Mouse (Mus musculus) brain, embryonic 18.5 days (tissue): ENCODE measurements around the gene Aurkb.

Experiments
- DNase-seq: peaks from one replicate; pipeline ENCODE4 v3.0.0-alpha.2; 2012; ENCODE audit warnings: low read depth, low spot score

The Aurkb gene

DNA sequence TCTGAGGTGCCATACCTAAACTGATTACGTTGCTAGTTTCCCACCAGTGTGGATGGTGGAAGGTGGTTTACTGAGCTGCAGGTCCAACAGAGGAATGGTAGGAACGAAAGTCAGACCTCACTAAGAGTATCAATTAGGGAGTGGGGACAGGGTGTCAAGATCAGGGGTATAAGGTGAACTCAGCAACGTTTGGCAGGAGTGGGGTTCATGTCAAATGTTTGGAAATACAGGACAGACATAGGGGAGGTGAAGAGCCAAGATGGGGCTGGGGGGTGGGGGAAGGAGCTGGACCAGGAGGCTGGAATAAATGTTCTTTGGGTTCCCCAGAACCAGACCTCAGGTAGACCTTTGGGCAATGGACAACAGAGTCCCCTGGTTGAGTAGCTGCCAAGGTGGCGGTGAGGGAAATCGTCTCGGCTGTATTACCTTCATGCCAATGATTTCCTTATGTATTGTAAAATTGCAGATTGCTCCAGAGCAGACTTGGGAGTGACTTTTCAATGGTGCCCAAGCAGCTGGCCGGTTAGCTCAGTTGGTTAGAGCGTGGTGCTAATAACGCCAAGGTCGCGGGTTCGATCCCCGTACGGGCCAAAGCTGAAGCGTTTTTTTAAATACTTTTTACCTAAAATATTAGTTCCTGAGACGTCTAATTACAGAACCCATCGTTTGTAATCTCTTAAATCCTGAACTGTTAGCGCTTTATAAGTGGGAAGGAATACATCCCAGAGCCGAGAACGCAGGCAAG is 8.8 kb upstream of the Aurkb start:
- DNase-seq = no peak

DNA sequence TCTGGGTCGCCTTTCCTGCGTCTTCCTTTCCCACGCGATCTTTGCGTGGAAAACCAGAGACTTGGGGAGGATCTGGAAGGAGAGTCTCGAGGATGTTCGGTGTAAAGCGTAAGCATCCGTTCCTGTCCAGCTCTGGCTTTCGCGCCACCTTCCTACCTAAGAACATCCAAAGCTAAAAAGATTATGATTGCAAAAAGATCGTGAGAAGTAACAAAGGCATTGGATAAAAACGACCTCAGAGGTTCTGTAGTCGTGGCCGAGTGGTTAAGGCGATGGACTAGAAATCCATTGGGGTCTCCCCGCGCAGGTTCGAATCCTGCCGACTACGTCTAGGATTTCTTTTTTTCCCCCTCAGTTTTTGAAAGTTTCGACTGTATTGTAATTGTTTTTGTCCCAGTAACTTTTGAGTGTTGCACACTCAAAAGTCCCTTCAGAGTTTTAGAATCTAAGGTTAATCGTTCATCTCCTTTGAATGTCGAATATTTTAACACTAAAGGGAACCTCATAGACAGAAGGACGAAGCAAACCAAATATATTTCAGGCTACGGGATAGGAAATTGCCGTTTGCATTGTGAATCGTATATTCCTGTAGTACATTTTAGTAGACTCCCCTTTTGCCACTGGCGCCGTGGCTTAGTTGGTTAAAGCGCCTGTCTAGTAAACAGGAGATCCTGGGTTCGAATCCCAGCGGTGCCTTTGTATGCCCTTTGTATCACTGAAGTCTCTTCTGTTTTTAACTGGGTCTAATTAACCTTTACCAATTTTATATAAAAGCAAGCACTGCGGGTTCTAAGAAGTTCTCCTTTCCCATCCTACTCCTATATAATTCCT is 8.0 kb upstream of the Aurkb start:
- DNase-seq = peak; percentile 77

DNA sequence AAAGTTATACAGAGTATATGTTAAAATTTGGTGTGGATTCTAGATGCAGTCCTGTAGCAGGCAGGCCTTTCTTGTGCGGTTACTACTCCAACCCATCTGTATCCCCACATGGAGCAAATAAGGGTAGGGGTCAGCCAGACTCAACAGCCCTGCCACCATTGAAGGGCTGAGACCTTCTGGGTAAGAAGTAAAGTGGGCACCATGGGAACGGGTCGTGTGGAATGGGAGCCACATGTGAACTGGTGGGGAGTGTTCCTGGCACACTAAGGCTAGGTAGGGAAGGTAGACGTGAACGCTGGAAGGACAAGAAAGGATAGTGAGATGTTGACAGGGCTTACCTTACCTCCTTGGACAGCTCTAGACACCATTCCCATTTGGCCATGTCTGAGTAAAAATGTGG is 7.3 kb upstream of the Aurkb start:
- no peak for DNase-seq

DNA sequence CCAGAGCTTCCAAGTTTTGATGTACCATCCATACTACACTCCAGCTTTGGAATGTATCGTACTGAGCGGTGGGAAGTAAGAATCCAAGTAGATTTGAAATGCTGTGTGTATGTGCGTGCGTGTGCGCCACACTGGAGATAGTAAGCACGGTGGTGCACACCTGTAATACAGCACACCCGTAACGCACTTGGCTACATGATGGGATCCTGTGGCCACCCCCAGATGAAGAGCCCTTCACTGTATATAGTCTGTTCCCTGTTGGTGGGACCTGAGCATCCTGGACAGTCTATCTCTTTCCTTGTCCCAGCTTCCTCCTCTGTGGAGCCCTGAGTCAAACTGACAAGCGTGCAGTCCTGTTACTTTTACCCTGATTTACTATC is 938 bp downstream of the Aurkb start:
- DNase-seq = no peak

DNA sequence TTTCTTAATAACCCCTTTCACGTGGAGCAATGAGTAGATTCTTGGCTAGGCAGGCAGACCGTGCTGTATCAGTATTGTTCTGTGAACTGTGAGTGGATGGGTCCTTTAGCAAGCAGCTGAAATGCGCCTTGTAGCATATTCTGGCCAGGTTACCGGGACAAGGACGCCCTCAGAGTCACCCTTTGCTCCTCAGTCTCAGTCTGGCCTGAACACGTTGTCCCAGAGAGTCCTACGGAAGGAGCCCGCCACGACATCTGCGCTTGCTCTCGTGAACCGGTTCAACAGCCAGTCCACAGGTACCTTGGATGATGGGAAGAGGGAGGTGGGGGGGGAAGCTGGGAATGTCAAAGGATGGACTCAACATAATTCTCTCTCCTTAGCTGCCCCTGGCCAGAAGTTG is 2.1 kb downstream of the Aurkb start:
- DNase-seq = no peak

DNA sequence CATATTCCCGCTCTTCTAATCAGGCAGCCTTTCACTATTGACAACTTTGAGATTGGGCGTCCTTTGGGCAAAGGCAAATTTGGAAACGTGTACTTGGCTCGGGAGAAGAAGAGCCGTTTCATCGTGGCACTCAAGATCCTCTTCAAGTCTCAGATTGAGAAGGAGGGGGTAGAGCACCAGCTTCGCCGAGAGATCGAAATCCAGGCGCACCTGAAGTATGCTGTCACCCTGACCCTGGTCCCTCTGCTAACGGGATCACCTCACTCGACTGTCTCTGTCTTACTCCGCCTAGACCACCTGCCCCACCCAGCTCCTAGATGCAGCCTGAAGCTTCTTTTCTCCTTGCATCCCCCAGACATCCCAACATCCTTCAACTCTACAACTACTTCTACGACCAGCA is 2.7 kb downstream of the Aurkb start:
- no peak for DNase-seq

DNA sequence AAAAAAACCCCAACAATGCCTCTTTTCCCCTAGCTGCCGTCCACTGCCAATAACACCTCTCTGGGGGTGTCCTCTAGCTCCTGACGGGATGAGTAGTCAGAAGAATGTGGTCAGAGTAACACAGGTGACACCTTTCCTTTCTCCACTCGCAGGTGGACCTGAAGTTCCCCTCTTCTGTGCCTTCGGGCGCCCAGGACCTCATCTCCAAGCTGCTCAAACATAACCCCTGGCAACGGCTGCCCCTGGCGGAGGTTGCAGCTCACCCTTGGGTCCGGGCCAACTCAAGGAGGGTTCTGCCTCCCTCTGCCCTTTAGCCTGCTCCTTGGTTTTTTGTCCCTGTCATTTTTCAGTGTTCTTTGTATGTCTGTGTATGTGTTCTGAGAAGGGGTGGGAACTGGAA is 5.3 kb downstream of the Aurkb start:
- no peak for DNase-seq

DNA sequence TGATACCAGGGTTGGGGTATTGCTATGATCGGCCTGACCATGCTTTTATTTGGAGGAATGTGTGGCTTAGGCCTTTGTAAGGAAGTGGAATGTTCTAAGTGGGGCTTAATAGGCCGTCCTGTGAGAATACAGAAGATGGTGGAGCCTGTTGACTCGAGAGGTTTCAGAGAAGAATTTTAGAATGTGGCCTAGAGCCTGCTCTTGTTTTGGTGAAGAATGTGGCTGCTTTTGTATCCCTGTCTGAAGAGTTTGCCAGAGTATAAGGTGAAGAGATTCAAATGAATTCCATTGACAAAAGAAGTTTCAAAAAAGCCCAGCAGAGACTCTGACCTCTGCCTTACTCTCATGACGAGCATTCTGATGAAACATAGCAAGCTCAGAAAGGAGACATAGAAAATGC is 6.3 kb downstream of the Aurkb start:
- DNase-seq = no peak

DNA sequence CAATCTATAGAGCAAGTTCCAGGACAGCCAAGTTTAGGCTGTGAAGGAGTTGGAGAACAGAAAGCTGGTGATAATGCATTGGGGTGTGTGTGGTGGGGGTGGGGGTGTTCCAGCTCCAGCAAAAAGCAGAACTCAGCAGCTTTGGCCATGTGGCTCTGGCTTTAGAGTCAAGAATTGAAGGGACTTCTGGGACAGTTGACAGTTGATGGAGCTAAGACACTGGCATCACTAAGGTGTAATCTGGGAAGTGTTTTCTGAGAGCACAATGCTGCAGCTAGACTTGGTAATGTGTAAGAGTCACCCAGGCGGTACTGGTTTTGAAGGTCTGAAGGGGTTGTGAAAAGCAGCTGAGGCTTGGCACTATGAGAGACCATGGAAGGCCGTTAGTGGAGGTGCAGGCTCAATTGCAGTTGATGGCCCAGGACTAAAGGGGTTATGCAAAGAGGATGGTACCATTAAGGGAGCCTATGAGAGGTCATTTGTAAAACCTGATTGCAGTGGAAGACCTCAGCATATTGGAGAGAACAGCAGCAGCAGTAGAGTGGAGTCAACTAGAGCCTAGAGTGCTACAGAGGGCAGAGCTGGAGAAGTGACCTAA is 7.5 kb downstream of the Aurkb start:
- no peak for DNase-seq

DNA sequence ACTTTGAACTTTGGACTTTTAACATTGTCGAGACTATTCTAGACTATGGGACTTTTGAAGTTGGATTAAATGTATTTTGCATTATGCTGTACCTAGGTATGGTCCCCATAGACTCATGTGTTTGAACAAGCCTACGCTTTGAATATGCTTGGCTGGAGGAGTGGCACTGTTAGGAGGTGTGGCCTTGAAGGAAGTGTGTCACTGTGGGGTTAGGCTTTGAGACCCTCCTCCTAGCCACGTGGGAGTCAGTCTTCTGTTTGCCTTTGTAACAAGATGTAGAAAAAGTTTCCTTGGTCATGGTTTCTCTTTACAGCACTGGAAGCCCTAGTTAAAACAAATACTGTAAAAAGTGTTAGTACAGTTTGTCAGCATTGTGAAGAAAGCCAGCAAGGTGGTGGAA is 8.4 kb downstream of the Aurkb start:
- DNase-seq = no peak

DNA sequence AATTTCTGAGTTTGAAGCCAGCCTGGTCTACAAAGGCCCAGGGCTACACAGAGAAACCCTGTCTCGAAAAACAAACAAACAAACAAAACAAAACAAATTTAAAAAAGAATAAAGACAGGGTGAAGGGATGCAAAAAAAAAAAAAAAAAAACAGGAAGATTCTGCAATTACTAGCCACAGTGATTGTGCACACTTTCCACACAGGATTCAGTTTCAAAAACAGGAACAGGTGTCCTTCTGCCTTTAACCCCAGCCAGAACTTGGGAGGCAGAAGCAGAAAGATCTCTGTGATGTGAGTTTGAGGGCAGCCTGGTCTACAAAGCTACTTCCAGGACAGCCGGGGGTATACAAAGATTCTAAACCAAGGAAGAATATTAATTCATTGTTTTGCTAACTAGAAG is 12.8 kb downstream of the Aurkb start:
- DNase-seq = no peak

DNA sequence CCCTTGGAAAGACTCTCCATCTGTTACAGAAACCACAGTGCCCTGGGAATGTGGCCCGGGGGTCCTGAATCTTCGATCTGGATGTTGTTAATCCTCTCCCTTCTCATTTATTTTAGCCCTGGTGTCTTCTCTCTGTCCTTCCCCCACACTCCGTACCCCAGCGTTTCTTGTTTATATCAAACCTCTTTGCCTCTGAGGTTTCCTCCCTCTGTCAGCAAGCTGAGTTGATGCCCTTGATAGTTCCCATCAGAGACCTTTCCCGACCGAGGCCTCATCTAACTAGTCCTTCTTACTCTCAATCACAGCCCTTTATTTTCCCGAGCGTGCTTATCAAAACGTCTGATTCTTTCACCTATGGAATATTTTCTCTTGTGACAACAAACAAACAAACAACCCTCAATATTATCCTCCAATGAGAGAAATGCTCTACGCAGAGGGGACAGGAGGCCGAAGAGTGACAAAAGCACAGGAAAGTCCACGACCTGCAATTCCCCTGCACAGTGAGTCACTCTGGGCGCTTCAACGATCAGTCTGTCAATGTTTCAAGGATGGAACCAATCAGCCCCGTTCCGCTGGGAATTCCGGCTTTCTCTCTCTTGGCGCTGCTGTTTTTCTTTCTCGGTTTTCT is 13.4 kb downstream of the Aurkb start:
- DNase-seq = no peak

DNA sequence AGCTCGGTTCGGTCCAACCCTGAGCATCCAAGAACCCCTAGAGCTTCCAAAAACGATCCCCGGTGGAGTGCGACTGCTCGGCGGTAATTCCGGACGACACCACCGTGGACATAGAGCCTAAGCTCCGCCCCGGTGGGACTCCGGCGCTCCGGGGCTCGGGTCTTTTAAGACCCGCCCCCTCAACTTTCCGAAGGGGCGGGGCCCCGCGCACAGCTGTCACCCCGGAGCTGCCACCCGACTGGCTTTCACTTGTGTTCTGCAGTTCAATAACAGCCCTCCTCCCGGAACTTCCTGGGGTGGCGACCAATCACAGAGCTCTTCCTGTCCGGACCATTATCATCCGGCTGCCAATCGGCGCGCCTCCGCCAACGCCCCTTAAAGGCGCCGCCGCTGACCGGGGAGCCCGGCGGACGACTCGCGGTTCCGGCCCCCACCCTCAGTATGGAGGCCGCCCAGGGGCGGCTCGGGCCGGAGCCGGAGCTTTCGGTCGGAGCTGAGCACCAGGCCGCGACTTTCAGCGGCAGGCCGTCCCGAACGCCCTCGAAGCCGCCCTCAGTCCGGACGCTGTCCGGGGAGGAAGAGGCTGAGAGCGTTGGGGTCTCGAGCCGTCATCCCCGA is 14.0 kb downstream of the Aurkb start, which contains the start of gene Borcs6:
Gene Borcs6, plus strand, starts transcription at position 361 of the 618 bp plus-strand sequence.
- peak; percentile 97 for DNase-seq

DNA sequence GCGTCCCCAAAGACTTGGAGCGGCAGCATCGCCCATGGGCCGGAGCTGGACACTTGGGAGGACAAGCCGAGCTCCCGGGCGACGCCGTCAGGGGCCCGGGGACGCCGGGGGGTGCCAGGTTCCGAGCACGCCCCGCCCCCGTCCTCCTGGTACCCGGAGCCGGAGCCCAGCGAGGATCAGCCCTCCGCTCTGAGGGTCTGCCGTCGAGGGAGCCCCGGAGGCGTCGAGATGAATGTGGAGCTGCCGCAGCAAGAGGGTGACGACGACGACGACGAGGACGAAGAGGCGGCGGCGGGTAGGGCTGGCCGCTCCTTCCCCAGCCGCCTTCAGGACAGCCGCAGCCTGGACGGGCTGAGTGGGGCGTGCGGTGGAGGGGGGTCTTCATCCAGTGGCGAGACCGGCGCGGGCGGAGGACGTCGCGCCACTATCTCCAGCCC is 14.5 kb downstream of the Aurkb start:
- DNase-seq = no peak

DNA sequence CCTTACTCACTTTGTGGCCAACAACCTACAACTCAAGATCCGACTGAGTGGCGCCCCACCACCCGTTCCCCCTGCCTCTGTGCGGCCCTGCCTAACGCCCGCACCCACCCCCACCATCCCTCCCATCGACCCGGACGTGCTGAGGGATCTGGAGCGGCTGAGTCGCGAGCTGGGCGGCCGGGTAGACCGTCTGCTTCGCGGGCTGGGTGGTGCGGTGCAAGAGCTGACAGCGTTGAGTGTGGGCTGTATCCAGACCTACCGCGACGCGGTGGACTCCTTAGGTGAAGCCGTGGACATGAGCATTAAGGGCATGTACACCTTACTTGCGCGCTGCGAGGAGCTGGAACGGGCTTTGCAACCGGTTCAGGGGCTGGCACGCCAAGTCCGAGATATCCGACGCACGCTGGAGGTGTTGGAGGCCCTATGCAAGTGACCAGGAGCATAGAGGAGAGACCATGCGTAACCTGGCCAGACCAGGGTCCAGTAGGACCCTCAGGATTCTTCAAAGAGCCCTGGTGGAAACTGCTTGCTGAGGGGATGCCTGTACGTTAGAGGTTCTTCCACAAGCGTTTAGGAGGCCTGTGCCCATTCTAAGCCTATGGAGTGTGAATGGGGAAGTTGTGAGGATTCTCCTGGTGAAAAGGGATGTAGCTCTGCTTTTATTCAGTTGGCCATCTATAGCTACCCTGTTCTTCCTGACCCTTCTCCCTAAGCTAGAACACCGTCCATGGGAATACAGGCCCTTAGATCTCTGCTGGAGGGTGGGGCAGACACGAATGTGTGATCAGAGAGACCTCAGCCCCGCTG is 15.2 kb downstream of the Aurkb start:
- no peak for DNase-seq

DNA sequence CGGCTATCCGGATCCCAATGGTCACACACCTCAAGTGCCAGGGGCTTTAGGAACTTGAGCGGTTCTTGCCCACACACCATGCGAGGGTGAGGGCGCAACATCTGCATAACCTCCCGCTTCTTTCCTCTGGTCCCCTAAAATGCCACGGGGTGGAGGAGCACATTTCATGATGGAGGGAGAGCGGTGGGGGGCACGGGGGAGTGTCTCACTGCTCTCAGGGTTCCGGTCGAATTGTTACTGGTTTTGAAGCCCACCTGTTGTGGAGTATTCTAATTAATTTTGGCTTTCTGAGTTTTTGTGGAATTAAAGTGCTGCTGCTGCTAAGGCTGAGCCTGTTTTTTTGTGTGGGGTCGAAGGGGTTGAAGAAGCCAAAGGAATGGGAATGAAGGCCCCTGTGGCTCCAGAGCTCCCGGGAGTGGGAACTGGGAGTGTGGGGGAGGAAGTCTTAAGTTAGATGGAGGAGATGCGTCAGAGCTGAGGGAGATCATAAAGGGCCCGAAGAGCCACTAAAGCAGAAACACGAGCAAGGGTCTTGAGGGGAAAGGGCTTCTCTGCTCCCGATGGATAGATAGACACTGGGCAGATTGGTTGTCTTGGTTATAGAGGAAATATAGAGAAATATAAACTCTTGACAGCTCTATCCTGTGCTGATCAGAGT is 15.9 kb downstream of the Aurkb start:
- DNase-seq = no peak

DNA sequence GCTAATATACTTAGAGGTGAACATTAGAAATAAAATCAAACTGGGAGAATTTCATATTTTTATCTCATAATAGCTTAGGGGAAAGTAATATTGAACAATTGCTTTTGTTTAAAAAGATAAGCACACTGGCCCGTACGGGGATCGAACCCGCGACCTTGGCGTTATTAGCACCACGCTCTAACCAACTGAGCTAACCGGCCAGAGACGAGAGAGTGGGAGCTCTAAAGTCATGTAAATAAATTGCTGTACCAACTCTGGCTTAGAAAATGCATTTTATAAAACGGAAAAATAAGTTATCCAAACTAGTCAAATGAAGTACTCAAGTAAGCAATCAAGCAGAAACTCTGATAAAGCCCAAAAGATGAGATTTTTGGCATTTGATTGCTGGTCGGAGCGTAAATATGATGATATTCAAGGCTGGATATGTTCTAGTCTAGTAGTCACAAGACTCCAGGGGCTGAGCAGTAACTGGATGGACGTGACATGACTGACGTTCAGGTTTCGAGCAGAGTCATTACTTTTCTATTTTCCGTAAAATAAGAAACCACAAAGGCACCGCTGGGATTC is 16.8 kb downstream of the Aurkb start:
- DNase-seq = no peak

DNA sequence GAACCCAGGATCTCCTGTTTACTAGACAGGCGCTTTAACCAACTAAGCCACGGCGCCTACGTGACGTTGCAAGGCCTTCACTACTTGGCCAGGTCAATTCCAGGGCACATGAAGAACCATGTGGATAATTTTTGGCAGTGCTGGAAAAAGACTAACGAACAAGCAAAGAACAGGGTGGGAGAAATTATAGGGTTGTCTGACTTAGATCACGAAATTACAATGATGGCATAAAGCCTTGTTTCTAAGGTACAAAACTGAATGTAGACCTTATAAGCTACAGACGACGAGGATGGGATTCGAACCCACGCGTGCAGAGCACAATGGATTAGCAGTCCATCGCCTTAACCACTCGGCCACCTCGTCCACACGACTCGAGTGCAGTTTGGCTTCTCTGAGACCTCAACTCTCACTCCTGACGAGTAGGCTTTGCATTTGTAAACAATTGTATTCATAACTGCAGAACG is 17.3 kb downstream of the Aurkb start:
- no peak for DNase-seq

DNA sequence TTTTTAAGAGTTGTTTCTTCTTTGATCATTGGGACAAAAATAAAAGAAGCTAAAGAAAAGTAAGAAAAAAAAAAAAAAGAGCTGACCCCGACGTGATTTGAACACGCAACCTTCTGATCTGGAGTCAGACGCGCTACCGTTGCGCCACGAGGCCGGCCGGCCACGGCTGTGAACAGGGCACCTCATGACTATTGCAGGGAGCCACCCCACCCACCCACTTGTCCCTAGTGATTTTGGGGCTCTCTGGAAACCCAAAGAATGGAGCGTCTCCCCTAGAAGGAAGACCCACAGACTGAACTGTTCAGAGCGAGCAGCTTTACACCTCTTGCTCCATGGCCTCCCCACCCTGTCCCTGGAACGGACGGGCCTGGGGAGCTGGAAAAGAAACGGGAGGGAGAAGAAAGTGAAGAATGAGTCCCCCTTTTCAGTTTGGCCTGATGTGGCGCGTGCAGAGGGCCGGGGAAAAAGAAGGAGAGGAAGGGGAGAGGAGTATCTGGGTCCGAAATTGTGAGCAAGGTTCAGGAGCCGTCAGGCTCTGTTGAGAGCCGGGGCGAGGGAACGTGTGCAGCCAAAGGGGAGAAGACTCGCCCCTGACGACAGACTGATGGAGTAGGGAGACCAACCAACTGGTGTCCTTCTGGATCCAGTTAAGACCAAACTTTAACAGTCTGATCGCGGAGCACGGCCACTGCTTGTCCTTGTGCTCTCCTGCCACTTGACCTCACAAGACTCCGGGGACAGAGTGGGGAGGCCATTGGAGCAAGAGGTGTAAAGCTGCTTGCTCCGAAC is 18.2 kb downstream of the Aurkb start:
- DNase-seq = no peak
